Mouse (Mus musculus) brown adipose tissue, adult 24 weeks (tissue): ENCODE data around the gene Pigc. TPM values are rescaled to one million over a fixed set of nuclear protein-coding genes. Genes with fewer than 3 reads are reported as not detected.
A peak's percentile ranks its signal among the peaks of the same experiment; 100 is the strongest.

Experiments used
- H3K27ac ChIP-seq: fragments of 200-500 bp; replicated peaks from 2 replicates; pipeline ENCODE4 v1.5.1; 2012; ENCODE audit warnings: low read depth, mild to moderate bottlenecking, low read length
- H3K4me1 ChIP-seq: fragments of 200-500 bp; 2 replicates; pipeline ENCODE4 v1.6.1; 2012; ENCODE audit warnings: low read length, mixed read lengths; ENCODE audit not compliant: control insufficient read depth, insufficient read depth, insufficient read length
- H3K4me3 ChIP-seq: fragments of 200-500 bp; 2 replicates; pipeline ENCODE4 v1.5.1; 2012; ENCODE audit warnings: low read depth, mild to moderate bottlenecking, low read length, moderate library complexity; ENCODE audit not compliant: insufficient read depth
- polyA plus RNA-seq: library from polyadenylated mRNA; stranded (reverse); fragments of >200 nt; gene quantifications from 2 replicates; pipeline ENCODE4 v1.2.4, GENCODE M21; 2012; ENCODE audit not compliant: missing spikeins, insufficient read depth, insufficient read length

Pigc gene
- polyA plus RNA-seq, 1 experiment = 7.6 TPM

GRCm38 (mm10) chr1:161957964-161958950, 10.7 kb upstream of the Pigc start:
- Histone ChIP-seq H3K4me1 (no peaks in the 10 kb centered on the region), H3K4me3 (no peak overlapping the region), H3K27ac (no peak overlapping the region)

GRCm38 (mm10) chr1:161962465-161963377, 6.3 kb upstream of the Pigc start:
- no peak overlapping the region for H3K27ac ChIP-seq
- H3K4me3 ChIP-seq = no peak overlapping the region

DNA sequence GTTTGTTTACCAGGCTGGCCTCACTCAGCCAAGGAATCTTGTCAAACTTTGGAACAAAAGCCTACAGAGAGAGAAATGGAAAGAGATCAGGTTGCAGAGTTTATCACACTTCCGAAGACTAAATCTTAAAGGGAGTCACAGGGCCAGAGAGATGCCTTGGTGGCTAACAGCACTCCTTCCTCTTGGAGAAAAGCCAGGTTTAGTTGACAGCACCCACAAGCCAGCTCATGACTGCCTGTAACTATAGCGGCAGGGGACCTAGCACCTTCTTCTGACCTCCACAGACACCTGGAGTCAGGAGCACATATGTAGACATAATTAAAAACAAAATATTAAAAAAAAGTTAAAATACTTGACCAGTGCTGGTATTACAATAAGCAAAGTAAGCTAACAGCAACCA, 1.1 kb upstream of the Pigc start:
- H3K4me3 ChIP-seq = no peak overlapping the region
- peaks cover 3% of the 10 kb centered on the region; the same call in 1 of the 2 replicates for H3K4me1 ChIP-seq
- no peak overlapping the region for H3K27ac ChIP-seq

More at GRCm38 (mm10) chr1:161962465-161963377, 6.3 kb upstream of the Pigc start:
- no peaks in the 10 kb centered on the region for H3K4me1 ChIP-seq

GRCm38 (mm10) chr1:161970874-161971273, 1.9 kb downstream of the Pigc start:
- no peak overlapping the region for H3K27ac ChIP-seq
- H3K4me3 ChIP-seq = no peak overlapping the region
- H3K4me1 ChIP-seq = peaks cover 3% of the 10 kb centered on the region; the same call in 1 of the 2 replicates

GRCm38 (mm10) chr1:161972233-161972632, 3.2 kb downstream of the Pigc start:
- H3K4me1 ChIP-seq = peaks cover 3% of the 10 kb centered on the region; the same call in 1 of the 2 replicates
- H3K27ac ChIP-seq = no peak overlapping the region
- H3K4me3 ChIP-seq = no peak overlapping the region

DNA sequence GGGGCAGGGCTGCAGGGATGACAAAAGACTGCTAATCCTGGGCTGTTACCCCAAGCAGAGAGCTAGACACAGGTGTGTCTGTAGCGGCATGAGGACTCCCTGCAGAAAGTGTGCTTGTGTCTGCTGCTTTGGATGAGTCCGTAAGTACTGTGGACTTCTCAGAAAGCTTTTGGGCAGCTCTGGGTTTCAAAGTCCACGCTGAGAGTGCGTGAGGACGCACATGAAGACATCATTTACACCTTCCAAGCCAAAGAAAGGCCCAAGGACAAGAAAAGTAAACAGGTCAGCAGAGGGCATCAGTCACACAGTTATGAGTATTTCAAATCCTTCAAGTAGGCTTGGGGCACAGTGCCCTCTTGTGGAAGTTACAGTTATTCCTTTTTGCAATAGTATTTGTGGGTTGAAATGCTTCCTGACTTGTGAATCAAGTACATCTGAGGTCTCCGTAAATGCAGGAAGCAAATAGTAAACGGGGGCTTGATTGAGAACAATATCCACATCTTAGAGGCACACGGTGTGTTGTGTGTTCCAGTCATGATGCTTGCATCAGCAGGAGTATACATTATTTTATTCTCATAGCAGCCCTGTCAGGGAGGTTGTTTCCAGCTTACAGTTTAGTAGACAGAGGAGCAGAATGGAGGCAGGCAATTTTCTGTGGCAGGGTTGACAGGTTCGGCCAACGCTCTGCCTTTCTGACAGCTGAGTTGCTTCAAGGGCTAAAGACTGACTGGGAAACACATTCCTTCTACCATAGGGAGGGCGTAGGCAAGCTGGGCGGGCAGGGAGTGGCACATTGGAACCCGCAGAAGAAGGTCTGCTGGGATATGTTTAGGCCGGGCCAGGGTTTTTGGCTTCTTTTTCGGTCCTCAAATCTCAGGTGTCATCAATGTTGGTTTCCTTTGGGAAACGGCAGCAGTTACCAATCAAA, 7.5 kb downstream of the Pigc start:
- no peaks in the 10 kb centered on the region for H3K4me1 ChIP-seq

GRCm38 (mm10) chr1:161977331-161977730, 8.3 kb downstream of the Pigc start:
- Histone ChIP-seq H3K4me1 (no peaks in the 10 kb centered on the region), H3K4me3 (no peak overlapping the region), H3K27ac (no peak overlapping the region)

More for the DNA sequence above, 7.5 kb downstream of the Pigc start:
- Histone ChIP-seq H3K27ac (0 out of 2 replicates have a peak overlapping the region, but pooled peaks have one; percentile 10), H3K4me3 (no peak overlapping the region)

- Histone ChIP-seq H3K4me3 (no peak overlapping the region), H3K27ac (no peak overlapping the region), H3K4me1 (no peaks in the 10 kb centered on the region)
Measured at GRCm38 (mm10) chr1:161978173-161978700, 9.3 kb downstream of the Pigc start.

DNA sequence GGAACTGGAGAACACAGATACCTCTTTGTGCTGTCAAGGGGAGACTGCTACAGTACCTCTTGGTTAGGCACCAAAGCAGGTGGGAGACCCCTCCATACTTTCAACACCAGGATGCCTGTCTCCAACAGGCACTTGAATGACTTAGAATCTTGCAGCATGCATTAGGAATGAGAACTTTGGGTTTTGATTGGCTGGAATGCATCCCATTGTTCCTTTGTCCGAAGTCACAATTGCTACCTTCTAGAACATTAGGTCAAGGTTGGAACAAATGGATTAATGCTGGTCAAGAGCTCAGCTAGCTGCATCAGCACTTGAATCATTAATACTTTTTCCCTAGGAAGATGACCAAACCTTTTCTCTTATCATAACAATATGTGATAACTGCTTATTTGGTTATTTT, 10.6 kb downstream of the Pigc start, which contains the start of gene 4930558K02Rik:
TSS of gene 4930558K02Rik (minus strand) at position 101 of the 400 bp plus-strand sequence.
- H3K4me1 ChIP-seq = no peaks in the 10 kb centered on the region
- no peak within 1 kb of the TSS for H3K27ac ChIP-seq
- H3K4me3 ChIP-seq = no peak within 1 kb of the TSS

GRCm38 (mm10) chr1:161980046-161980445, 11.1 kb downstream of the Pigc start:
- no peak overlapping the region for H3K4me3 ChIP-seq
- H3K27ac ChIP-seq = no peak overlapping the region
- H3K4me1 ChIP-seq = no peaks in the 10 kb centered on the region

GRCm38 (mm10) chr1:161980626-161981298, 11.8 kb downstream of the Pigc start:
- H3K27ac ChIP-seq = no peak overlapping the region
- H3K4me3 ChIP-seq = no peak overlapping the region
- H3K4me1 ChIP-seq = no peaks in the 10 kb centered on the region

GRCm38 (mm10) chr1:161983451-161983850, 14.5 kb downstream of the Pigc start:
- no peaks in the 10 kb centered on the region for H3K4me1 ChIP-seq
- no peak overlapping the region for H3K4me3 ChIP-seq
- H3K27ac ChIP-seq = peak overlapping the region; percentile 54; the same call in 1 of the 2 replicates

GRCm38 (mm10) chr1:161983979-161984566, 15.1 kb downstream of the Pigc start:
- Histone ChIP-seq H3K4me3 (no peak overlapping the region), H3K27ac (no peak overlapping the region), H3K4me1 (no peaks in the 10 kb centered on the region)
